Mouse (Mus musculus) gastrocnemius, adult 8-10 months (tissue): ENCODE results near the gene Smim24. TPM values are rescaled to one million over a fixed set of nuclear protein-coding genes. Genes with fewer than 3 reads are reported as not detected.

Experiments used
- DNase-seq, 2 experiments: peaks; one replicate each; pipeline ENCODE4 v3.0.0; 2022; ENCODE audit warnings: low spot score in 2 of 2
- total RNA-seq, 4 experiments: library from RNA; stranded (reverse); gene quantifications; 2 replicates each; pipeline ENCODE4 v1.2.4; 2022

Smim24 gene
- total RNA-seq, 4 experiments from 2014 or later: not detected

GRCm38 (mm10) chr10:81408424-81408729, 15.5 kb downstream of the Smim24 start:
- DNase-seq: no peak

- DNase-seq: peak; percentile 85 to 90
Observed at GRCm38 (mm10) chr10:81408871-81409291, 16.0 kb downstream of the Smim24 start.

GRCm38 (mm10) chr10:81409330-81409729, 16.5 kb downstream of the Smim24 start:
- no peak for DNase-seq

GRCm38 (mm10) chr10:81410350-81410749, 17.5 kb downstream of the Smim24 start:
- no peak for DNase-seq

- DNase-seq: no peak
Observed at GRCm38 (mm10) chr10:81410981-81411380, 18.1 kb downstream of the Smim24 start.

GRCm38 (mm10) chr10:81411471-81412400, 18.9 kb downstream of the Smim24 start:
- DNase-seq: peak; percentile 94 to 96

- no peak for DNase-seq
Observed at GRCm38 (mm10) chr10:81412586-81413309, 19.9 kb downstream of the Smim24 start.

- peak; percentile 89 to 95 for DNase-seq
Observed at GRCm38 (mm10) chr10:81413310-81414261, 20.7 kb downstream of the Smim24 start.

- DNase-seq: peak in 1 of 2 experiments; percentile 58
Observed at GRCm38 (mm10) chr10:81414682-81415081, 21.8 kb downstream of the Smim24 start.

- DNase-seq: peak in 1 of 2 experiments; percentile 14
Observed at GRCm38 (mm10) chr10:81415146-81415545, 22.3 kb downstream of the Smim24 start.

- peak; percentile 71 to 87 for DNase-seq
Observed at GRCm38 (mm10) chr10:81415549-81416310, 22.9 kb downstream of the Smim24 start.

- peak; percentile 91 to 95 for DNase-seq
Observed at GRCm38 (mm10) chr10:81416581-81417226, 23.9 kb downstream of the Smim24 start.

GRCm38 (mm10) chr10:81417227-81418215, 24.7 kb downstream of the Smim24 start:
- peak; percentile 6 to 18 for DNase-seq

GRCm38 (mm10) chr10:81418216-81419070, 25.6 kb downstream of the Smim24 start:
- DNase-seq: peak in 1 of 2 experiments; percentile 6

GRCm38 (mm10) chr10:81419111-81419928, 26.5 kb downstream of the Smim24 start:
- DNase-seq: peak in 1 of 2 experiments; percentile 3

- DNase-seq: peak in 1 of 2 experiments; percentile 22
Observed at GRCm38 (mm10) chr10:81420191-81420767, 27.4 kb downstream of the Smim24 start.
